Mouse (Mus musculus): ENCODE measurements at regions not wholly inside any gene's neighbourhood (a gene's known extent, or its start where the extent isn't known, plus 50 kb on each side); places are given as distances from the start of the nearest gene placed in this dataset.

- DNase-seq (ENCODE audit: low read depth), result no peak
Observed at GRCm38 (mm10) chr3:78412669-78413419, 873.5 kb downstream of the Rapgef2 start.

GRCm38 (mm10) chr3:78411395-78411794, 874.9 kb downstream of the Rapgef2 start:
- no peak for DNase-seq (ENCODE audit: low read depth)

- no peak for DNase-seq (ENCODE audit: low read depth)
Observed at GRCm38 (mm10) chr3:78409237-78409636, 877.1 kb downstream of the Rapgef2 start.

GRCm38 (mm10) chr3:78405760-78406467, 880.4 kb downstream of the Rapgef2 start:
- no peak for DNase-seq (ENCODE audit: low read depth)

GRCm38 (mm10) chr3:78358377-78358776, 927.9 kb downstream of the Rapgef2 start:
- DNase-seq (ENCODE audit: low read depth), result peak; percentile 54

GRCm38 (mm10) chr3:78339891-78340290, 946.4 kb downstream of the Rapgef2 start:
- no peak for DNase-seq (ENCODE audit: low read depth)

- no peak for DNase-seq (ENCODE audit: low read depth)
Observed at GRCm38 (mm10) chr3:78311630-78312406, 974.5 kb downstream of the Rapgef2 start.

- no peak for DNase-seq (ENCODE audit: low read depth)
Observed at GRCm38 (mm10) chr3:78300506-78300905, 985.8 kb downstream of the Rapgef2 start.

GRCm38 (mm10) chr3:78291894-78292293, 994.4 kb downstream of the Rapgef2 start:
- no peak for DNase-seq (ENCODE audit: low read depth)

- no peak for DNase-seq (ENCODE audit: low read depth)
Observed at GRCm38 (mm10) chr3:78284071-78284470, 1002.2 kb downstream of the Rapgef2 start.

GRCm38 (mm10) chr3:78236920-78237319, 1049.4 kb downstream of the Rapgef2 start:
- DNase-seq (ENCODE audit: low read depth), result no peak

GRCm38 (mm10) chr3:78209729-78210128, 1076.6 kb downstream of the Rapgef2 start:
- no peak for DNase-seq (ENCODE audit: low read depth)

GRCm38 (mm10) chr3:78162601-78163000, 1123.7 kb downstream of the Rapgef2 start:
- no peak for DNase-seq (ENCODE audit: low read depth)

GRCm38 (mm10) chr3:78158450-78158849, 1127.9 kb downstream of the Rapgef2 start:
- DNase-seq (ENCODE audit: low read depth), result no peak

Data from NIH3T3 (cell line).